Mouse (Mus musculus) heart, adult 2 months (tissue): ENCODE measurements at regions not wholly inside any gene's neighbourhood (a gene's known extent, or its start where the extent isn't known, plus 50 kb on each side); places are given as distances from the start of the nearest gene placed in this dataset.
"Not testable (repeated sequence)": the region's sequence is repeated elsewhere in the genome, so short reads cannot be mapped to it uniquely, and the experiment has no call there.

Experiments used
- DNase-seq, 2 experiments: peaks; one replicate each; pipeline ENCODE4 v3.0.0; 2021
- H3K27ac ChIP-seq: fragments of 200-600 bp; 2 replicates; pipeline ENCODE4 v1.8.1; 2022
- H3K27me3 ChIP-seq: fragments of 200-500 bp; 2 replicates; pipeline ENCODE4 v1.6.1; 2012; ENCODE audit warnings: mild to moderate bottlenecking, low read length, inconsistent platforms, mixed read lengths; ENCODE audit not compliant: control insufficient read depth, insufficient read depth
- H3K36me3 ChIP-seq: fragments of 200-500 bp; 2 replicates; pipeline ENCODE4 v1.6.1; 2012; ENCODE audit warnings: low read length, inconsistent platforms; ENCODE audit not compliant: control insufficient read depth, insufficient read depth
- H3K4me1 ChIP-seq: fragments of 200-500 bp; 2 replicates; pipeline ENCODE4 v1.6.1; 2011; ENCODE audit warnings: low read length; ENCODE audit not compliant: control insufficient read depth, insufficient read depth
- H3K4me3 ChIP-seq: fragments of 200-600 bp; 2 replicates; pipeline ENCODE4 v1.8.1; 2022
- H3K79me2 ChIP-seq: fragments of 200-500 bp; replicated peaks from 2 replicates; pipeline ENCODE4 v1.6.1; 2012; ENCODE audit warnings: mild to moderate bottlenecking, inconsistent platforms, low read length, moderate library complexity, mixed read lengths; ENCODE audit not compliant: control insufficient read depth, insufficient read depth
- H3K9ac ChIP-seq: fragments of 200-500 bp; 2 replicates; pipeline ENCODE4 v1.6.1; 2012; ENCODE audit warnings: low read depth, mild to moderate bottlenecking, control low read depth, inconsistent platforms, low read length, mixed read lengths
- CTCF ChIP-seq: fragments of 200-600 bp; IDR thresholded peaks from 2 replicates; pipeline ENCODE4 v1.8.1; 2022; ENCODE audit warnings: antibody characterized with exemption, mild to moderate bottlenecking, moderate library complexity
- EP300 ChIP-seq: fragments of 200-500 bp; IDR thresholded peaks from 2 replicates; pipeline ENCODE4 v1.6.1; 2011; ENCODE audit warnings: low read depth, low read length, control low read depth; ENCODE audit not compliant: insufficient read depth
- POLR2A ChIP-seq: fragments of 200-500 bp; IDR thresholded peaks from 2 replicates; pipeline ENCODE4 v1.6.1; 2011; ENCODE audit warnings: mild to moderate bottlenecking, low read depth, low read length, control low read depth; ENCODE audit not compliant: insufficient read depth
- WGBS: fragments of 180-500 bp; shearing (Covaris S2); methylation state at CpG from one replicate; pipeline ENCODE4 v1.1.7; 2018; 5-methylcytosine and 5-hydroxymethylcytosine counted together
- intact Hi-C: fragments of 180-260 bp; cut with DNase I; formaldehyde crosslinking; loops from one replicate; pipeline ENCODE4 v1.15.1; 2025

DNA sequence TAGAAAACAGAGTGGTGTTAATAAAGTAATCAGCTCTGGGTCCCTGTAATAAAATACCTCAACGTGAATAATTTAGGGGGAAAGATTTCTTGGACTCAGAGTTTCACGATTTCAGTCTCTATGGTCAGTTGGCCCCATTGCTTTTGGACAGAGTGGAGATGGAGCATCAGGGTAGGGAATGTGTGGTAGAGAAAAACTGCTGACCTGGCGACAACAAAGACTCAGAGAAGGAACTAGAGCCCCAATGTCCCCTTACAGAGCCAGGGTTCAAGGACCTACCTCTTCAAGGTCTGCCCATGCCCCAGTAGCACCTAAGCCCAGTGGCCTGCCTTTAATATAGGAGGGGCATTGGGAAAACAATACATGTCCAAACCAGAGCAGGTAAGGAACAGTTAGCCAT is 490.2 kb upstream of the Smim15 start:
- no peak for DNase-seq
- Histone ChIP-seq H3K9ac (no peak overlapping the region), H3K4me3 (no peak overlapping the region), H3K27ac (no peak overlapping the region), H3K27me3 (no peaks in the 10 kb centered on the region), H3K36me3 (no peaks in the 10 kb centered on the region), H3K79me2 (no peaks in the 10 kb centered on the region), H3K4me1 (no peaks in the 10 kb centered on the region)
- no peak for TF ChIP-seq EP300
- TF ChIP-seq CTCF: no peak
- no peak for TF ChIP-seq POLR2A
- WGBS: 83% methylated on average over 3 of the region's 3 CpGs
- intact Hi-C loops: no loop called here

DNA sequence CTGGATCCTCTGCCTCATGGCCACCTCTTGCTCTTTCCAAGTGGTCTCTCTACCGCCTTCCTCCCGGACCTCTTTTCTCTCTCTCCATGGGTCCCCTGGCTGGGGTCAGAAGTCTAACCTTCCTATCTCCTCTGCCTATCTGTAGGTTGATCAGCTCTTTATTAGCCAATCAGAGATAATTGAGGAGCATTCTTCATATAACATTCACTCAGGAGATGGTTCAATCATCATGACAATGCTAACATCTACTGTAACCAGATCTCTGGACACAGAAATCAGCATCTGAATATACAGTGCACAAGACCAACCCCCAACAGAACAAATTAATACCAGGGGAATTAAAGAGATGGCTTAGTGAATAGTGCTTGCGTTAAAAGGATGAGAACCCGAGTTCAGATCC is 492.1 kb upstream of the Smim15 start:
- Histone ChIP-seq H3K36me3 (no peaks in the 10 kb centered on the region), H3K9ac (no peak overlapping the region), H3K79me2 (no peaks in the 10 kb centered on the region), H3K4me3 (no peak overlapping the region), H3K27me3 (no peaks in the 10 kb centered on the region), H3K27ac (no peak overlapping the region), H3K4me1 (no peaks in the 10 kb centered on the region)
- intact Hi-C loops: no loop called here
- 90% methylated on average over 4 of the region's 4 CpGs for WGBS
- TF ChIP-seq POLR2A: no peak
- TF ChIP-seq CTCF: no peak
- TF ChIP-seq EP300: no peak
- DNase-seq: no peak

DNA sequence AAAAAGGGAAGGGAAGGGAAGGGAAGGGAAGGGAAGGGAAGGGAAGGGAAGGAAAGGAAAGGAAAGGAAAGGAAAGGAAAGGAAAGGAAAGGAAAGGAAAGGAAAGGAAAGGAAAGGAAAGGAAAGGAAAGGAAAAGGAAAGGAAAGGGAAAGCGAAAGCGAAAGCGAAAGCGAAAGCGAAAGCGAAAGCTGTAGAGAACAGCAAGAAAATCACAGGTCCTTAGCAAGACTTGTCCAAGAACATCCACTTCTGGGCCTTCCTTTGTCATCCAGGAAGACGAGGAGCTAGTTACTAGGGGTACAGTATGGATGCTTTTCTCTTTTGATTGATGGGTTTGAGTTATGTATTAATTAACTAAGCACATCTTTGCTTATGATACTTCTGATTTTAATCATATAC is 494.3 kb upstream of the Smim15 start:
- intact Hi-C loops: not testable (repeated sequence)
- 93% methylated on average over 7 of the region's 7 CpGs for WGBS

DNA sequence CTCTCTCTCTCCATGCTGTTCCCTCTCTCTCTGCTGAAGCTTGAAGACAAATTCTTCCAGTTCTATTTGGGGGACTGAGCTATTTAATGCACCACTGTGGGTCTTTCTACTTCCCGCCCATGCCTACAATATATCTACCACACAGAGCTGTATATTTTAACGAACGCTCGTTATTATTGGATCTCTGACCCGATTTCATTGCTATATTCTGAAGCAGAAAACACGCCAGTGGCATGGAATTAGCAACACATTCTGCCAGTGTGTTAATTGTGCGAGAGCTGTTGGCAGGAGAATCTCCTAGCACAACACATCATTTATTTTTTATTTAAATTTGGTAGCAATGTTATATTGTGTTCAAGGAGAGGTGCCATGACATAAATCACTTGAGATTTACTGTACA is 497.2 kb upstream of the Smim15 start:
- Histone ChIP-seq H3K36me3 (no peaks in the 10 kb centered on the region), H3K4me3 (no peak overlapping the region), H3K9ac (no peak overlapping the region), H3K27ac (no peak overlapping the region), H3K27me3 (no peaks in the 10 kb centered on the region), H3K4me1 (no peaks in the 10 kb centered on the region), H3K79me2 (no peaks in the 10 kb centered on the region)
- TF ChIP-seq POLR2A: no peak
- no peak for TF ChIP-seq EP300
- no peak for TF ChIP-seq CTCF
- no peak for DNase-seq
- WGBS: 90% methylated on average over 7 of the region's 7 CpGs
- intact Hi-C loops: no loop called here

More for the DNA sequence above, 494.3 kb upstream of the Smim15 start:
- not testable (repeated sequence) for H3K4me1 ChIP-seq, H3K27ac ChIP-seq, H3K36me3 ChIP-seq, H3K4me3 ChIP-seq, DNase-seq, H3K27me3 ChIP-seq, H3K79me2 ChIP-seq, H3K9ac ChIP-seq

DNA sequence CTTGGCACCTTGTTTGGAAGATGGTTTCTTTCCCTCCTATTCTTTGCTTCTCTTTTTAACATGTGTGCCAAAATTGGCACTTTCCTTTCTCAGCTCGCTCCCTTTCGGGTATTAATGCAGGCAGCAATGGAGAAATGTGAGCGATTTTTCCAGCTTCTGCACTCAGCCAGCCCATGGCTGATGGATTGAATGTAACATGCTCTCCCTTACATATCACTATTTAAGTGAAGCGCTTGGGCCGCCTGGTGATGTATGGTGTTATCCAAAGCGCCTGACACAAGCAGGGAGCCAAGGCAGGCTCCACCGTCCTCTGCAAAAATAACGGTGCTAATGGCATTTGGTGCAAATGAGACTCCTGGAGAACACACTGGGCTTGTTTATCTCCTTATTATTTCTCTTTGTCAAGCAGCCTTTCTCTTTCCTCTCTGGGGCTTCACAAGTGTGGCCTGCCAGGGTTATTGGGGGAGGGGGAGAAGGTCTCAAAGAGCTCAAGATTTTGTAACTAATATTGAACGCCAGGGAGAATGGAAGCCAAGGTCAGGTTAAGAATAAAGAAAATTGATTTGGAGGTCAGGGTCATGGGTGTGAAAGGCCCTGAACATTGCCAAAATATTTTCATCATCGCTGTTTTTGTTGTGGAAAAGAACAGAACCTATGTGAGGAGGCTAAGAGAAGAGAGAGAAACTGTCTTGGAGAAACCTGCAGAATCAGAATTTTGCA is 497.9 kb upstream of the Smim15 start:
- H3K79me2 ChIP-seq: no peaks in the 10 kb centered on the region
- H3K36me3 ChIP-seq: no peaks in the 10 kb centered on the region
- intact Hi-C loops: no loop called here
- DNase-seq: no peak
- WGBS: 68% methylated on average over 10 of the region's 10 CpGs
- no peaks in the 10 kb centered on the region for H3K4me1 ChIP-seq
- no peak overlapping the region for H3K27ac ChIP-seq
- TF ChIP-seq EP300: no peak
- TF ChIP-seq CTCF: no peak
- no peak for TF ChIP-seq POLR2A
- no peaks in the 10 kb centered on the region for H3K27me3 ChIP-seq
- H3K9ac ChIP-seq: no peak overlapping the region
- H3K4me3 ChIP-seq: no peak overlapping the region

DNA sequence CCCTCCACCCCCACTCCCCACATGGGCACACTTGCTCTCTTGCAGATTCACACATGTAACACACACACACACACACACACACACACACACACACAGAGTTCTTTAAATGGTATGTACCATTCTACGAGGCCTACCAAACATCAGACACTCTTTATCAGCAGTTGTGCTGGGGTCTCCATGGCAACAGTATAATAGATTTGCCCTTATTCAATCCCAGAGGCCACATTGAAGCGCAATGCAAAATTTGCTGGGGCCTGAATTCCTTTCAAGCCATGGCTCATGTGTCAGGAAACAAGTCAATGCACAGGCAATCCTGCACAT is 502.7 kb upstream of the Smim15 start:
- WGBS: 56% methylated on average over 2 of the region's 2 CpGs
- no peak for TF ChIP-seq POLR2A
- TF ChIP-seq EP300: no peak
- no peak for TF ChIP-seq CTCF
- intact Hi-C loops: no loop called here

More for the DNA sequence above, 502.7 kb upstream of the Smim15 start:
- Histone ChIP-seq H3K27me3 (no peaks in the 10 kb centered on the region), H3K4me3 (no peak overlapping the region), H3K27ac (no peak overlapping the region), H3K79me2 (no peaks in the 10 kb centered on the region), H3K36me3 (no peaks in the 10 kb centered on the region), H3K9ac (no peak overlapping the region), H3K4me1 (no peaks in the 10 kb centered on the region)
- DNase-seq: no peak
